34 mouse cellular contexts compared by ENCODE assay signal in genomic region chr7:100238271-100238670, GRCm38 (mm10). TPM values are rescaled to one million over a fixed set of nuclear protein-coding genes. Genes with fewer than 3 reads are reported as not detected.
"Had no signal": no experiment of that assay in that cellular context is flagged by ENCODE, and none has a peak within 500 bp of the region (broad histone marks: within the 10 kb centered on the region; RNA-seq: fewer than 3 reads in every experiment).

No protein-coding gene starts in this region.

- ATAC-seq: hindbrain, embryonic 16.5 days; hindbrain, postnatal 0 days; inflammation-experienced regulatory T-cells, adult 6 months; intestine, embryonic 15.5 days; intestine, embryonic 16.5 days; intestine, postnatal 0 days had no signal

- H3K4me3 ChIP-seq: heart, embryonic 13.5 days; heart, embryonic 15.5 days; hindbrain, embryonic 12.5 days; hindbrain, embryonic 13.5 days; hindbrain, embryonic 15.5 days; intestine, embryonic 15.5 days; kidney, embryonic 15.5 days; layer of hippocampus, adult 2 months; left cerebral cortex, adult 2 months had no signal

- H3K9ac ChIP-seq: heart, embryonic 13.5 days; heart, embryonic 15.5 days; hindbrain, embryonic 12.5 days; hindbrain, embryonic 13.5 days; hindbrain, embryonic 14.5 days; hindbrain, embryonic 15.5 days; intestine, embryonic 15.5 days; kidney, embryonic 15.5 days had no signal

- H3K4me1 ChIP-seq: heart, embryonic 13.5 days; heart, embryonic 15.5 days; hindbrain, embryonic 15.5 days; intestine, embryonic 15.5 days had no signal

- H3K9me3 ChIP-seq: heart, embryonic 13.5 days; heart, embryonic 15.5 days; hindbrain, embryonic 12.5 days; hindbrain, embryonic 13.5 days; hindbrain, embryonic 15.5 days; intestine, embryonic 15.5 days; kidney, embryonic 15.5 days had no signal

- DNase-seq: heart, postnatal 10 days; heart, postnatal 14 days; heart, postnatal 36 days; heart, postnatal 4 days; kidney, adult 11 months; kidney, adult 18-20 months; kidney, adult 2 months; kidney, adult 8-10 months; kidney, adult 9 months; kidney, postnatal 10 days; kidney, postnatal 14 days; kidney, postnatal 25 days; kidney, postnatal 36 days; kidney, postnatal 4 days; layer of hippocampus, adult 9-11 months; layer of hippocampus, postnatal 36 days had no signal

- H3K27ac ChIP-seq: heart, embryonic 13.5 days; heart, embryonic 15.5 days; hindbrain, embryonic 12.5 days; hindbrain, embryonic 13.5 days; hindbrain, embryonic 14.5 days; hindbrain, embryonic 15.5 days; hindbrain, postnatal 0 days; intestine, embryonic 15.5 days; kidney, embryonic 15.5 days; kidney, postnatal 0 days; left cerebral cortex, adult 2 months had no signal

- H3K27me3 ChIP-seq: heart, embryonic 13.5 days; heart, embryonic 15.5 days; hindbrain, embryonic 12.5 days; hindbrain, embryonic 13.5 days; hindbrain, embryonic 15.5 days; intestine, embryonic 15.5 days; kidney, embryonic 15.5 days had no signal

- H3K4me2 ChIP-seq: heart, embryonic 11.5 days; heart, embryonic 13.5 days; heart, embryonic 15.5 days; hindbrain, embryonic 12.5 days; hindbrain, embryonic 13.5 days; hindbrain, embryonic 14.5 days; hindbrain, embryonic 15.5 days; intestine, embryonic 15.5 days; kidney, embryonic 15.5 days had no signal

- H3K36me3 ChIP-seq: heart, embryonic 13.5 days; heart, embryonic 15.5 days; hindbrain, embryonic 12.5 days; hindbrain, embryonic 13.5 days; hindbrain, embryonic 15.5 days; intestine, embryonic 15.5 days; kidney, embryonic 15.5 days had no signal

RNA-seq across cellular contexts. Expression of gene P4ha3, which starts 47.0 kb away (rescaled TPM):
- total RNA-seq: hematopoietic stem cell, adult 5-6 weeks had no signal
